Mouse (Mus musculus) limb, embryonic 10.5 days (tissue): Measurements from ENCODE around the gene Rhoj. TPM values are rescaled to one million over a fixed set of nuclear protein-coding genes. Genes with fewer than 3 reads are reported as not detected.
"Not testable (repeated sequence)": the region's sequence is repeated elsewhere in the genome, so short reads cannot be mapped to it uniquely, and the experiment has no call there.

Experiments used
- DNase-seq: peaks from one replicate; pipeline ENCODE4 v3.0.0-alpha.2; 2017; ENCODE audit warnings: low spot score
- H3K27ac ChIP-seq: fragments of 300-500 bp; sonication (generic); 2 replicates; pipeline ENCODE4 v1.5.1; 2016; ENCODE audit warnings: mild to moderate bottlenecking
- H3K27me3 ChIP-seq: fragments of 300-500 bp; sonication (generic); 2 replicates; pipeline ENCODE4 v1.6.1; 2016; ENCODE audit warnings: low read depth, mild to moderate bottlenecking; ENCODE audit not compliant: poor library complexity, severe bottlenecking
- H3K36me3 ChIP-seq: fragments of 300-500 bp; sonication (generic); 2 replicates; pipeline ENCODE4 v1.6.1; 2016; ENCODE audit warnings: mild to moderate bottlenecking, moderate library complexity
- H3K4me1 ChIP-seq: fragments of 300-500 bp; sonication (generic); 2 replicates; pipeline ENCODE4 v1.6.1; 2016
- H3K4me3 ChIP-seq: fragments of 300-500 bp; sonication (generic); 2 replicates; pipeline ENCODE4 v1.5.1; 2016; ENCODE audit warnings: mild to moderate bottlenecking, moderate library complexity
- H3K9me3 ChIP-seq: fragments of 300-500 bp; sonication (generic); replicated peaks from 2 replicates; pipeline ENCODE4 v1.6.1; 2016; ENCODE audit warnings: mild to moderate bottlenecking
- WGBS: fragments of 180-500 bp; shearing (Covaris S2); methylation state at CpG from one replicate; pipeline ENCODE4 v1.1.7; 2016; 5-methylcytosine and 5-hydroxymethylcytosine counted together
- polyA plus RNA-seq: library from polyadenylated mRNA; unstranded; fragments of >200 nt; fragmentation: Nextera tagmentation; extraction: Ambion mirVana; gene quantifications from 2 replicates; pipeline ENCODE4 v1.2.1, GENCODE M21; 2016

Rhoj gene
- polyA plus RNA-seq, 1 experiment from 2014 or later, result 24.2 TPM

- Histone ChIP-seq H3K27ac (no peak overlapping the region), H3K27me3 (no peaks in the 10 kb centered on the region), H3K4me3 (no peak overlapping the region), H3K4me1 (no peaks in the 10 kb centered on the region), H3K36me3 (no peaks in the 10 kb centered on the region), H3K9me3 (no peaks in the 10 kb centered on the region)
- WGBS, result 82% methylated on average over 4 of the region's 4 CpGs
- no peak for DNase-seq
These were observed 116.7 kb downstream of the Rhoj start for GRCm38 (mm10) chr12:75424817-75425216.

- Histone ChIP-seq H3K9me3 (no peaks in the 10 kb centered on the region), H3K27me3 (no peaks in the 10 kb centered on the region), H3K36me3 (no peaks in the 10 kb centered on the region), H3K27ac (no peak overlapping the region), H3K4me1 (no peaks in the 10 kb centered on the region), H3K4me3 (no peak overlapping the region)
- no peak for DNase-seq
- 88% methylated on average over 7 of the region's 7 CpGs for WGBS
These were observed 117.8 kb downstream of the Rhoj start for GRCm38 (mm10) chr12:75425882-75426281.

- Histone ChIP-seq H3K36me3 (no peaks in the 10 kb centered on the region), H3K27ac (no peak overlapping the region), H3K9me3 (no peaks in the 10 kb centered on the region), H3K4me3 (no peak overlapping the region), H3K4me1 (no peaks in the 10 kb centered on the region), H3K27me3 (no peaks in the 10 kb centered on the region)
- no peak for DNase-seq
- 81% methylated on average over 6 of the region's 6 CpGs for WGBS
These were observed 120.6 kb downstream of the Rhoj start for GRCm38 (mm10) chr12:75428719-75429118.

GRCm38 (mm10) chr12:75429685-75430396 lies 121.7 kb downstream of the Rhoj start:
- no peak overlapping the region for H3K27ac ChIP-seq
- H3K9me3 ChIP-seq, result no peaks in the 10 kb centered on the region
- 97% methylated on average over 1 of the region's 1 CpGs for WGBS

GRCm38 (mm10) chr12:75432400-75432799 lies 124.3 kb downstream of the Rhoj start:
- H3K36me3 ChIP-seq, DNase-seq, H3K27ac ChIP-seq, H3K27me3 ChIP-seq, H3K4me3 ChIP-seq, H3K9me3 ChIP-seq, H3K4me1 ChIP-seq: not testable (repeated sequence)
- WGBS, result 82% methylated on average over 6 of the region's 6 CpGs

More at GRCm38 (mm10) chr12:75429685-75430396, 121.7 kb downstream of the Rhoj start:
- no peaks in the 10 kb centered on the region for H3K36me3 ChIP-seq
- H3K27me3 ChIP-seq, result no peaks in the 10 kb centered on the region
- H3K4me1 ChIP-seq, result no peaks in the 10 kb centered on the region
- DNase-seq, result no peak
- no peak overlapping the region for H3K4me3 ChIP-seq

- DNase-seq, result no peak
- H3K4me3 ChIP-seq, result no peak overlapping the region
- 92% methylated on average over 7 of the region's 7 CpGs for WGBS
- no peaks in the 10 kb centered on the region for H3K9me3 ChIP-seq
- H3K27ac ChIP-seq, result no peak overlapping the region
- no peaks in the 10 kb centered on the region for H3K27me3 ChIP-seq
- H3K36me3 ChIP-seq, result peaks cover 22% of the 10 kb centered on the region
- no peaks in the 10 kb centered on the region for H3K4me1 ChIP-seq
These were observed 138.1 kb downstream of the Rhoj start for GRCm38 (mm10) chr12:75446245-75446644.

GRCm38 (mm10) chr12:75448921-75449320 lies 140.8 kb downstream of the Rhoj start:
- peaks cover 48% of the 10 kb centered on the region for H3K36me3 ChIP-seq
- DNase-seq, result no peak
- H3K9me3 ChIP-seq, result no peaks in the 10 kb centered on the region
- no peaks in the 10 kb centered on the region for H3K27me3 ChIP-seq
- H3K4me3 ChIP-seq, result no peak overlapping the region
- 94% methylated on average over 5 of the region's 5 CpGs for WGBS
- H3K4me1 ChIP-seq, result no peaks in the 10 kb centered on the region
- H3K27ac ChIP-seq, result no peak overlapping the region

- no peak for DNase-seq
- no peaks in the 10 kb centered on the region for H3K27me3 ChIP-seq
- H3K4me3 ChIP-seq, result no peak overlapping the region
- no peaks in the 10 kb centered on the region for H3K4me1 ChIP-seq
- 78% methylated on average over 6 of the region's 6 CpGs for WGBS
- H3K27ac ChIP-seq, result no peak overlapping the region
- no peaks in the 10 kb centered on the region for H3K9me3 ChIP-seq
- H3K36me3 ChIP-seq, result peaks cover 50% of the 10 kb centered on the region
These were observed 141.4 kb downstream of the Rhoj start for GRCm38 (mm10) chr12:75449475-75449966.

- Histone ChIP-seq H3K27me3 (no peaks in the 10 kb centered on the region), H3K9me3 (no peaks in the 10 kb centered on the region), H3K4me1 (no peaks in the 10 kb centered on the region), H3K27ac (no peak overlapping the region), H3K36me3 (peaks cover 52% of the 10 kb centered on the region), H3K4me3 (no peak overlapping the region)
- WGBS, result 89% methylated on average over 14 of the region's 14 CpGs
- DNase-seq, result no peak
These were observed 141.9 kb downstream of the Rhoj start for GRCm38 (mm10) chr12:75450011-75450410.

- no peak overlapping the region for H3K4me3 ChIP-seq
- no peaks in the 10 kb centered on the region for H3K27me3 ChIP-seq
- no peaks in the 10 kb centered on the region for H3K4me1 ChIP-seq
- no peaks in the 10 kb centered on the region for H3K9me3 ChIP-seq
- WGBS, result 93% methylated on average over 8 of the region's 8 CpGs
- DNase-seq, result no peak
- peaks cover 57% of the 10 kb centered on the region for H3K36me3 ChIP-seq
- no peak overlapping the region for H3K27ac ChIP-seq
These were observed 142.5 kb downstream of the Rhoj start for GRCm38 (mm10) chr12:75450592-75450991.

Other genes starting within 250 kb of the Rhoj start
- gene Kcnh5, start 131.0 kb upstream of the Rhoj start, polyA plus RNA-seq, result 0.13 and 0.18 TPM in 2 replicates
- gene Gphb5, start 108.5 kb downstream of the Rhoj start, polyA plus RNA-seq, result not detected in 2 replicates